Mouse (Mus musculus): ENCODE measurements at regions not wholly inside any gene's neighbourhood (a gene's known extent, or its start where the extent isn't known, plus 50 kb on each side); places are given as distances from the start of the nearest gene placed in this dataset.

DNA sequence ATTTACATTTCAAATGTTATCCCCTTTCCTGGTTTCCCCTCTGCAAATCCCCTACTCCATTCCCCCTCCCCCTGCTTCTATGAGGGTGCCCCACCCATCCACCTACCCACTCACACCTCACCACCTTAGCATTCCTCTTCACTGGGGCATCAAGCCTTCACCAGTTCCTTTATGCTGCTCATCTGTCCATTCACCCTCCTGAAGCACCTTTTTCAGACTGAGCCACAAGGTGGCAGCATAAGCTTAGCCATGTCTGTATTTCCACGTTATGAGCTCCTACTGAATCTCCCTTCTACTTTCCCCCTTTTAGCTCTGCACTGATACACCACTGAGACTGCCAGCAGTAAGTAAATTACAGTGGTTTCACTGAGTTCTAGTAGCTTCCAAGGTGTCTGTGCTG, 112.1 kb upstream of the Sptlc3 start:
- DNase-seq: peak; percentile 91 to 92

DNA sequence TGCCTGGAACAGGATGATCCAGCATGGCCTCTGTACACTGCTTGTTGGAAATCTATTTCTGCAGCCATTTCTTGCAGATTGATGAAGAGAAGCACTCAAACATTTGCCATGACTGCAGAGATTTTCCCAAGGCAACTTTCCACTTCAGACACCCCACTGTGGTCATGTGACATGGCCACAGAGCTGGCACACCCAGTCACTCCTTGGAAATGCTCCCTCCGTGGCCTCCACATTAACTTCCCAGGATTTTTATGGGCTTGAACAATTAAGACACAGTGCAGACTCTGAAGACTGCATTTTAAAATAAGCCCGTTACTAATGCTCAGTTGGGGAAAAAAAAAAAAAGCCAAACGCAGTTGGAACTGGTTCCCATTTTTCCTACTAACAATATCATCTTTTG, 80.2 kb upstream of the Sptlc3 start:
- no peak for DNase-seq

DNA sequence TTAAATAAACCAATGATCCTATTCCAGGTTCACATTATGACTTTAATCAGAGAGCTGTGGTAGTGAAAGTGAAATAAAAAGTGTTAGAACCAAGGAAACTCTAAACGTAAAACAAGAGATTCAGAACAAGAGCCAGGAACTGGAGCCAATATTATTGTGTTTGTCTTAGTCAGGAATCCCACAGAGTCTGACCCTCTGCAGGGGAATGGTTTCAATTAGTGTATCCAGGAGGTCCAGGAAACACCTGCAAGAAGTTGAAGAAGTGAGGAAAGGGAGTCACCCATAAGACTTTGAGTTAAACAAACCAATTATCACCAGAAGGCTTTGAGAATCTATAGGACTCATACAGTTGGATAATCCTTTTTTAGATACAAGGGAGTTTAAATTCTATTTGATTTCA, 76.2 kb upstream of the Sptlc3 start:
- DNase-seq: no peak

DNA sequence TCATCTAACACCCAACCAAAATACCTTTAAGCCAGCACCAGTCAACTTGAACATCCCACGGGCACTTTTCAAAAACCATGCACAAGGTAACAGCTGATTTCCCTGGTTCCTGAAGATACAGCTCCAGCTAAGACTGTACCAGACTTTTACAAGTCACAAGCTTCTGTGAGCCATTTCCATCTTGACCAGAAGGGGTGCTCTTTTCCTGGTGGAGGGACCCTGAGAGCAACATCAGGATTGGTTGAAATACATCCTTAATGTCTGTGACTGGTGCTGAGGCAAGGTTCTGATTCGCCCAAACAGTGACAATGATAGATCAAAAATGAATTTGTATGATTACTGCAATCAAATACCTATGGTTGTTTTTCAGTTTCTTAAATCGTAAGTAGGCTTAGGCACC, 71.0 kb upstream of the Sptlc3 start:
- DNase-seq: peak; percentile 26 to 39

DNA sequence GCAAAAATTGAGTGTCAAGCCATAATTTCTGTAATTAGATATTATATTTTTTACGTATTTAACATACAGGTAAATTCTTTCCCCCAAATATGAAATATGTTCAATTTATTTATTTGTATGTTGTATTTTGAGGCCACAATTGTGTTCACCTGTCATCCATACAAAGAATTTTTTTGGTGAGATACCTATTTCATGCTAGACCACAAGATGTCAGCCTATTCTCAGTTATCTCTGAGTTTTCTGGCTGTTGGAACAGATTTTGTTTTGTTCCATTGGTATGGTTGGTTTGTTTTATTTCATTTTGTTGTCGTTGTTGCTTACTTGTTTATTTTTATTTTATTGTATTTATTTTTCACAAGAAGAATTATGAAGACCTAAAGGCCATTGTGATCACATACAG, 70.3 kb upstream of the Sptlc3 start:
- DNase-seq: peak in 1 of 2 experiments; percentile 43
